Mouse (Mus musculus) limb, embryonic 15.5 days (tissue): ENCODE measurements around the gene Btf3. TPM values are rescaled to one million over a fixed set of nuclear protein-coding genes. Genes with fewer than 3 reads are reported as not detected.

Experiments used
- ATAC-seq: fragments of 200-750 bp; cut with Nextera tagmentation; 2 replicates; pipeline ENCODE4 v1.8.0; 2017; ENCODE audit warnings: low read depth, moderate TSS enrichment; ENCODE audit not compliant: insufficient number of reproducible peaks, low FRiP score, low TSS enrichment
- H3K27ac ChIP-seq: fragments of 300-500 bp; sonication (generic); 2 replicates; pipeline ENCODE4 v1.5.1; 2015; ENCODE audit warnings: moderate library complexity, mild to moderate bottlenecking, inconsistent platforms
- H3K27me3 ChIP-seq: fragments of 300-500 bp; sonication (generic); 2 replicates; pipeline ENCODE4 v1.6.1; 2015; ENCODE audit warnings: inconsistent platforms
- H3K36me3 ChIP-seq: fragments of 300-500 bp; sonication (generic); 2 replicates; pipeline ENCODE4 v1.6.1; 2015; ENCODE audit warnings: inconsistent platforms
- H3K4me1 ChIP-seq: fragments of 300-500 bp; sonication (generic); 2 replicates; pipeline ENCODE4 v1.6.1; 2015; ENCODE audit warnings: inconsistent platforms
- H3K4me2 ChIP-seq: fragments of 300-500 bp; sonication (generic); 2 replicates; pipeline ENCODE4 v1.6.1; 2015; ENCODE audit warnings: mild to moderate bottlenecking, inconsistent platforms
- H3K4me3 ChIP-seq: fragments of 300-500 bp; sonication (generic); 2 replicates; pipeline ENCODE4 v1.5.1; 2015; ENCODE audit warnings: mild to moderate bottlenecking, inconsistent platforms
- H3K9ac ChIP-seq: fragments of 300-500 bp; sonication (generic); 2 replicates; pipeline ENCODE4 v1.6.1; 2015; ENCODE audit warnings: inconsistent platforms
- H3K9me3 ChIP-seq: fragments of 300-500 bp; sonication (generic); 2 replicates; pipeline ENCODE4 v1.6.1; 2016; ENCODE audit warnings: inconsistent platforms
- WGBS: fragments of 180-500 bp; shearing (Covaris S2); methylation state at CpG from one replicate; pipeline ENCODE4 v1.1.7; 2015; 5-methylcytosine and 5-hydroxymethylcytosine counted together
- polyA plus RNA-seq: library from polyadenylated mRNA; unstranded; fragments of >200 nt; fragmentation: Nextera tagmentation; extraction: Ambion mirVana; gene quantifications from 2 replicates; pipeline ENCODE4 v1.2.1, GENCODE M21; 2015

Gene Btf3
- polyA plus RNA-seq, 1 experiment from 2014 or later: 660 TPM

DNA sequence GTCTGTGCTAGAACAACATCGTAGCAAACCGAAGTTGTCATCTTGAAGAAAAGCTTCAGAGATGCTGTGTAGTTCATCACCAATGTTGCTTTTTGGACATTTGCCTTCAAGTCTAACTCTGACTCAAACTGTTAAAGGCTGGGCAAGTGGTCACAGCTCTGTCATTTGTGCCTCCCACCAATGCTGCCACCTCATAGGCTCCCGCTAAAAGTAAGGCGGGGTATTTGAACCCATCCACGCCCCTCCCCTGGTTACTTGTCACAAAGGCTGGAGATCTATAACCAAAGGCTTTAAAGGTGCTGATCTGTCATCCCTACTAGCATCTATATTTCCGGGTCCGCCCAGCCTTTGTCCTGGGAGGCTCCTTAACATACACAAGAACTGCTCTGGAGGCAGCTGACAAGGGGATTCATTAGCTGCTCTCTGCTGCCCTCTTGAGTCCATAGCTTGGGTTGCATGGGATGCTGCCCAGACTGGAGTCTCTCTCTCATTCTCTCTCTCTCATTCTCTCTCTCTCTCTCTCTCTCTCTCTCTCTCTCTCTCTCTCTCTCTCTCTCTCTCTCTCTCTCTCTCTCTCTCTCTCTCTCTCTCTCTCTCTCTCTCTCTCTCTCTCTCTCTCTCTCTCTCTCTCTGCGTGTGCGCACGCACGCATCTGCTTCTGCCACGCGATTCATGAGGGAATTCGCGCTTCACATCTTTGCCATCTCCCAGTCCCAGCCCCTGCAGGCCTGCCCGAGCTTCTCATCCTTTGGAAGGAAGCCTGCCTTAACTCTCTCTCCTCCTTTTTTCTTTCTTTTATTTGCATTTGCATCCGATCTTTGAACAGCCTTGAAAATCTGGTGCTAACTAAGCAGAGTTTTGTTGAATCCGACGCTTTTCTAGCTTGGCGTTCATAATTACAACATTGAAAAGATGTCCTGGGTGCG is 17.7 kb downstream of the Btf3 start:
- Histone ChIP-seq H3K9me3 (no peaks in the 10 kb centered on the region), H3K4me3 (no peak overlapping the region), H3K4me1 (peaks cover 7% of the 10 kb centered on the region; the same call in 1 of the 2 replicates), H3K4me2 (peak overlapping the region; percentile 33; the same call in 1 of the 2 replicates), H3K27ac (no peak overlapping the region), H3K36me3 (no peaks in the 10 kb centered on the region), H3K27me3 (no peaks in the 10 kb centered on the region), H3K9ac (no peak overlapping the region)
- no peak for ATAC-seq
- WGBS: 50% methylated on average over 21 of the region's 21 CpGs

DNA sequence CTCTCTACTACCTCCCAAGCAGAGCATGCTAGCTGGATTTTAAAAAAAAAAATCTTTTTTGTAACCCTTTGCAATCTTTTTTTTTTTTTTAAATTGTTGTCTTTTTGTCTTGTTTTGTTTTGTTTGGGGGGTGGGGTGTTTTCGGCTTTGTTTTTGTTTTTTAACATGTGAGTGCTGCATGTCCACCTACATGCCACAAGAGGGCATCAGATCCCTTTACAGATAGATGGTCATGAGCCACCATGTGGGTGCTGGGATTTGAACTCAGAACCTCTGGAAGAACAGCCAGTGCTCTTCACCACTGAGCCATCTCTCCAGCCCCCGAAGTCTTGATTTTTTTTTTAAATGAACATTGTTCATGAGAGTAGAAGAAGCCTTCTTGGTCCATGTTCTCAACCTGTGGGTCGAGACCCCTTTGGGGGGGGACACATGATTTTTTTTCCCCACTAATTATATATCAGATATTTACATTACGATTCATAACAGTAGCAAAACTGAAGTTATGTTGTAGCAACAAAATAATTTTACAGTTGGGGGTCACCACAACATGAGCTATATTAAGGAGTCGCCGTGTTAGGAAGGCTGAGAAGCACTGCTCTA is 18.8 kb downstream of the Btf3 start:
- Histone ChIP-seq H3K27ac (no peak overlapping the region), H3K36me3 (no peaks in the 10 kb centered on the region), H3K4me3 (no peak overlapping the region), H3K27me3 (no peaks in the 10 kb centered on the region), H3K9me3 (no peaks in the 10 kb centered on the region), H3K9ac (no peak overlapping the region), H3K4me2 (no peak overlapping the region), H3K4me1 (peaks cover 7% of the 10 kb centered on the region; the same call in 1 of the 2 replicates)
- WGBS: 94% methylated on average over 6 of the region's 6 CpGs
- ATAC-seq: no peak

DNA sequence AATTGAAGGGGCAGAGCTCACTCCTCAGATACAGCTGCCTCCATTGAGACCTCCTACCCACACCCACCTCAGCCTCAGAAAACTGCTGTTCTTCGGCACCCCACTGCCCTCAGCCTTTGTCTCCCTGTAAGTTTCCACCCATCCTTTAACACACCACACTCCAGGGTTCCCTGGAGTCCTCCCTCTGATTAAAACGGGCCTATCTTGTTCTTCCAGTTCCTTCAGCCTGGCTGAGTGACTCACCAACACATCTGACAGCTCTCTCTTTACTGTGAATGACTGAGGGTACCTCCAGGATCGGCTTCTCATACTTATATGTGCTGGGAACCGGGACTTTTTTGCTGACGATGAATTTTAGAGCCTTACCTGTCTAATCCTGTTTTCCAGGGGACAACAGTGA is 20.7 kb downstream of the Btf3 start:
- WGBS: 49% methylated on average over 5 of the region's 5 CpGs
- Histone ChIP-seq H3K4me3 (no peak overlapping the region), H3K9me3 (no peaks in the 10 kb centered on the region), H3K36me3 (no peaks in the 10 kb centered on the region), H3K27ac (no peak overlapping the region), H3K27me3 (no peaks in the 10 kb centered on the region), H3K4me2 (no peak overlapping the region), H3K4me1 (peaks cover 7% of the 10 kb centered on the region; the same call in 1 of the 2 replicates), H3K9ac (no peak overlapping the region)
- ATAC-seq: no peak

DNA sequence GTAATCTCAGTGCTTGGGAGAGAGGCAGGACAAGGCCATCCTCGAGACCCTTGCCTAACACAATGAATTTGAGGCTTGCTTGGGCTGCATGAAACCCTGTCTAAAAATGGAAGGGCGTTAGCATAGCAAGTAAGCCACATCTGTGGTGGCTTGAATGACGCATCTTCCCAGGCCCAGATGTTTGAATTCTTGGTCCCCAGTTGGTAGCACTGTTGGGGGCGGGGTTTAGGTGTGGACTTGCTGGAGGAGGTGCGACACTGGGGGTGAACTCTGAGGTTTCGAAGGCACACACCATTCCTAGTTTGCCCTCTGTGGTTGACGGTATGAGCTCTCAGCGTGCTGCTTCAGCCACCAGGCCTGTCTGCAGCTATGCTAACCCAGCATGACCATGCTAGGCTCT is 25.1 kb downstream of the Btf3 start:
- H3K4me2 ChIP-seq: no peak overlapping the region
- H3K27me3 ChIP-seq: no peaks in the 10 kb centered on the region
- 77% methylated on average over 8 of the region's 8 CpGs for WGBS
- 0 out of 2 replicates have a peak, but pooled peaks cover 2% of the 10 kb centered on the region for H3K4me1 ChIP-seq
- no peaks in the 10 kb centered on the region for H3K9me3 ChIP-seq
- ATAC-seq: no peak
- no peak overlapping the region for H3K27ac ChIP-seq
- no peaks in the 10 kb centered on the region for H3K36me3 ChIP-seq
- H3K9ac ChIP-seq: no peak overlapping the region
- no peak overlapping the region for H3K4me3 ChIP-seq

DNA sequence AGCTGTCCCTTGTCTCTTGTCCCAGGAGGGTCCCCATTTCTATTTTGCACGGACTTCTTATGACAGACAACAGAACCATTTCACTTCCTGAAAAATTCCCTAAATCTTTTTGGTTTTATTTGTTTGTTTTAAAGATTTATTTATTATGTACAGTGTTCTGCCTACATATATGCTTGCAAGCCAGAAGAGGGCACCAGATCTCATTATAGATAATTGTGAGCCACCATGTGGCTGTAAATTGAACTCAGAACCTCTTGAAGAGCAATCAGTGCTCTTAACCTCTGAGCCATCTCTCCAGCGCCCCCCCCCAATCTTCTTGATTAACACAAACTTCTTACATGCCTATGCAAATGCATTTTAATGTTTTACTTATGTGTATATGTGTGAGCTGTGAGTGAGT is 26.1 kb downstream of the Btf3 start:
- 31% methylated on average over 2 of the region's 2 CpGs for WGBS
- Histone ChIP-seq H3K27me3 (no peaks in the 10 kb centered on the region), H3K4me3 (no peak overlapping the region), H3K9me3 (no peaks in the 10 kb centered on the region), H3K27ac (no peak overlapping the region), H3K4me2 (no peak overlapping the region), H3K4me1 (no peaks in the 10 kb centered on the region), H3K9ac (no peak overlapping the region), H3K36me3 (no peaks in the 10 kb centered on the region)
- ATAC-seq: no peak

DNA sequence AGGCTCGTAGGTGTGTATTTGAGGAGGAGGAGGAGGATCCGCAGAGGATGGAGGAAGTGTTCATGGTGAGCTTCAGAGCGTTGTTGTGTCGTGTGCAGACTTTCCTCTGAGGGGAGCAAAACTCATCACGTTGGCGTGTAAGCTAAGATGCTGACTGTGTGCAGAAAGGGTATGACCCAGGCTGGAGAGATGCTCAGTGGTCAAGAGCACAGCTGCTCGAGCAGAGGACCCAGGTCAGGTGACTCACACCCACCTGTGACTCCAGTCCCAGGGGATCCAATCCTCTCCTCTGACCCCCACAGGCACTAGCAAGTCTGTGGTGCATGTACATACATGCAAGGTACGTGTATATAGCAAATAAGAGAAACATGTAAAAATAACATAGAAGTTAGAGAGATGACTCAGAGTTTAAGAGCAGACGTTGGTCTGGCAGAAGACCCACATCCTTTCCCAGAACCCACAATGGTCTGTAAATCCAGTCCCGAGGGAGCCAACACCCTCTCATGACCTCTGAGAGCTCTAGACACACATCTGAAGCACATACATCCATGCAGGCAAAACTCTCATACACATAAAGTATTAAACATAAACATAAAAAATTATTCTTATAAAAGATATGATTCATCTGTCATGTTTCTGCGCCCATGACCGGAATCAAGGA is 35.7 kb downstream of the Btf3 start:
- no peak for ATAC-seq

DNA sequence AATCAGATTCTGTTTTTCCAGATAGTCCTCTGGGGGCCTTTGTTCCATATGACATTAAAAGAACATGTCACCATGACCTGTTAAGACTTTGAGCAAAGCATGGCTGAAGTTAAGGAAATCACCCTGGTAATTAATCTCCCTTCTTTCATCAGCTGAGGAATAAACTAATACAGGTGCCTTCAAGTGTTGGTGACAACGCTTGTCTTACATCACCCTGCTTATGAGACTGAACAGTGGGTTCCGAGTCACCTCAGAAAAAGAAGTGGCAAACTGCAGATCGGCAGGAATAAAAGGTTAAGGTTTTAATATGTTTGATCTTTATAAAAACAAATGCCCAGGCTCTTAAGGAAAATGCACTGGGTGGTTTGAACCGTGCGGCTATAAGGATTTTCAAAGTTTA is 37.1 kb downstream of the Btf3 start, which contains the start of gene Gm21976:
Gm21976 (plus strand) TSS at position 202 of the 400 bp plus-strand sequence.
- H3K4me3 ChIP-seq: no peak within 1 kb of the TSS
- no peak for ATAC-seq

More for the DNA sequence above, 35.7 kb downstream of the Btf3 start:
- Histone ChIP-seq H3K27ac (no peak overlapping the region), H3K4me3 (no peak overlapping the region), H3K36me3 (no peaks in the 10 kb centered on the region), H3K4me2 (no peak overlapping the region), H3K9ac (no peak overlapping the region), H3K9me3 (no peaks in the 10 kb centered on the region), H3K4me1 (no peaks in the 10 kb centered on the region), H3K27me3 (no peaks in the 10 kb centered on the region)
- 75% methylated on average over 12 of the region's 12 CpGs for WGBS

DNA sequence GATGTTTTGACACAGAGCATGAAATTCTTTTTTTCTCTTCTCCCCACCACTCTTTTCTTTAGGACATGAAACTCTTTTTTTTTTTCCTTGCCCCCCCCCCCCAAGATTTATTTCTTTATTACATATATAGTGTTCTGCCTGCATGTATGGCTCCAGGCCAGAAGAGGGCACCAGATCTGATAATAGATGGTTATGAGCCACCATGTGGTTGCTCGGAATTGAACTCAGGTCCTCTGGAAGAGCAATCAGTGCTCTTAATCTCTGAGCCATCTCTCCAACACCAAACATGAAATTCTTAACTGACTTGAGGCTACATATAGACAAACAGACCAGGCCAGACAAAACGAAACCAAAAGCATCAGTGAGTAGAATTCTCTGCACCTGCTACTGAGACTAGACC is 39.3 kb downstream of the Btf3 start:
- Histone ChIP-seq H3K27me3 (no peaks in the 10 kb centered on the region), H3K4me3 (no peak overlapping the region), H3K9me3 (no peaks in the 10 kb centered on the region), H3K9ac (no peak overlapping the region), H3K4me2 (no peak overlapping the region), H3K4me1 (no peaks in the 10 kb centered on the region), H3K36me3 (peaks cover 28% of the 10 kb centered on the region), H3K27ac (no peak overlapping the region)
- no peak for ATAC-seq
- WGBS: 88% methylated on average over 2 of the region's 2 CpGs

More for the DNA sequence above, 37.1 kb downstream of the Btf3 start, which contains the start of gene Gm21976:
- Histone ChIP-seq H3K4me1 (no peaks in the 10 kb centered on the region), H3K4me2 (no peak within 1 kb of the TSS), H3K27me3 (no peaks in the 10 kb centered on the region), H3K9me3 (no peaks in the 10 kb centered on the region), H3K36me3 (peaks cover 10% of the 10 kb centered on the region), H3K27ac (no peak within 1 kb of the TSS), H3K9ac (no peak within 1 kb of the TSS)
- 70% methylated on average over 5 of the region's 5 CpGs for WGBS

DNA sequence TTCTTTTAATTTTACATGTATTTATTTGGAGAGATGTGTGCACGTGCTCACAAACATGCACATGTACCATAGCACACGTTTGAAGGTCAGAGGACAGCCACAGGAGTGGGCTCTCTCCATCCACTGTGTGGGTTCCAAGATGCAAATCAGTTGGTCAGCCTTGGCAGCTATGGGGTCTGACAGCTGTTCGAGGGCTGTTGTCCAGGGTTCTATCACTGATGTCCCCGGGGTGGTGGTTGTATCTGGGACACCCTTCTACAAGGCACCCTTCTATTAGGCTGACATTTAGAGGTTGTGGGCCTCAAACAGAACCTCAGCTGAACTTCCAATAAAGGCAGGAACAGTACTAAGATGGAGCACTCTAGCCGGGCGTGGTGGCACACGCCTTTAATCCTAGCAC is 40.6 kb downstream of the Btf3 start:
- Histone ChIP-seq H3K9ac (no peak overlapping the region), H3K4me2 (no peak overlapping the region), H3K36me3 (peaks cover 40% of the 10 kb centered on the region), H3K27me3 (no peaks in the 10 kb centered on the region), H3K9me3 (no peaks in the 10 kb centered on the region), H3K4me3 (no peak overlapping the region), H3K4me1 (no peaks in the 10 kb centered on the region), H3K27ac (no peak overlapping the region)
- 87% methylated on average over 7 of the region's 7 CpGs for WGBS
- ATAC-seq: no peak

DNA sequence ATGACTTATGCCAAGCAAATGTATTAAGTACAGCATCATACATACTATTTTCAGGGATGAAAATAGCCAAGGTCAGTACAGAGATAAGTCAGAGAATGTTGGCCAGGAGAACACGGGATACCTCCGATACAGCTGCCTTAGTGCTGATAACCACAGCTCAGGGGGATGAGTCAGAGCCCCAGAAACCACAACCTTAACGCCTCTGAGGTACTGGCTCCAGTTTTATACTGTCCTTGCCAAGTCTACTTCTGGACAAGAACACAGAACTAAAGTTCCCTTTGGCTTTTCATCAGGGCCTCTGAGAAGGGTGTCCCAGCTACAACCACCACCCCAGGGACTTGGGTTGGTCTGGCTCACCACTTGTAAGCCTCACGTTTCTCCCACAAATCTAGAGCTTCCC is 41.2 kb downstream of the Btf3 start:
- Histone ChIP-seq H3K4me3 (no peak overlapping the region), H3K9me3 (no peaks in the 10 kb centered on the region), H3K4me2 (no peak overlapping the region), H3K4me1 (no peaks in the 10 kb centered on the region), H3K27ac (no peak overlapping the region), H3K27me3 (no peaks in the 10 kb centered on the region), H3K36me3 (peaks cover 45% of the 10 kb centered on the region), H3K9ac (no peak overlapping the region)
- no peak for ATAC-seq
- WGBS: 75% methylated on average over 4 of the region's 4 CpGs

DNA sequence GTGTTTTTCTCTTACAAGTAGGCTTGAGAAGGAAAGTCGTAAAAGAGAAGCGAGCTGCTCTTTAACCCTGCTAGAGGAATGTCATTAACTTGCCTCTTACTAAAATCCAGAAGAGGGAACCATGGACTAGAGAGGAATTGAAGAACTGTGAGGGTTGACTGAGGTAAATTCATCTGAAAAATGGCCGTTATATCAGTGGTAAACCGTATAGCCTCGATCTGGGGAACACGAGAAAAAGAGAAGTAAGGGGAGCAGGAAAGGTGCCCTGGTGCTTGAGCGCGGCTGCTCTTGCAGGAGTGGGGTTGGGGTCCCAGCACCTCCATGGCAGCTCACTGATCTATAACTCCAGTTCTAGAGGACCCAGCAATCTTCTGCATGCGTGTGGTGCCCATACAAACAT is 42.8 kb downstream of the Btf3 start:
- Histone ChIP-seq H3K9ac (no peak overlapping the region), H3K4me1 (no peaks in the 10 kb centered on the region), H3K9me3 (no peaks in the 10 kb centered on the region), H3K4me2 (no peak overlapping the region), H3K36me3 (peaks cover 54% of the 10 kb centered on the region), H3K27me3 (no peaks in the 10 kb centered on the region), H3K4me3 (no peak overlapping the region), H3K27ac (no peak overlapping the region)
- ATAC-seq: no peak
- 86% methylated on average over 9 of the region's 9 CpGs for WGBS

DNA sequence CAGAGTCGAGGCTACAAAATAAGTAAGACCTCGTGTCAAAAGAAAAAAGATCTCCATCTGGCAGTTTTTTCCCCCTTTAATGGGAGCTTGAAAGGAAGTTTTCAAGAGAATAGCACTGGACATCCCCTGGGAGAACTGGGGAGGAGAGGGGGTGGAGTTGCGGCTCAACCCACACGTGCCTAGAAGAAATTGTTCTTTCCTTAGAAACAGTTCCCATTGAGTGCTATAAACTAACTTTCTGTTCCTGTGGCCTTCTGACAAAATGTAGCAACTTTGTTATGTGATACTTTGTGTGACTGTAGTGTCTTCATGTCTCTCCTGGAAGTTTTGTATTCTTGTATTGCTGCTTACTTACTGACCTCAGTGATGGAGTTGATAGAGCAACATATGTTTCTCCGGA is 52.7 kb downstream of the Btf3 start:
- 37% methylated on average over 5 of the region's 5 CpGs for WGBS
- Histone ChIP-seq H3K9ac (no peak overlapping the region), H3K9me3 (no peaks in the 10 kb centered on the region), H3K27ac (no peak overlapping the region), H3K4me2 (peak overlapping the region; percentile 66), H3K4me3 (peak overlapping the region; percentile 73), H3K27me3 (no peaks in the 10 kb centered on the region), H3K4me1 (peaks cover 23% of the 10 kb centered on the region), H3K36me3 (peaks cover 28% of the 10 kb centered on the region)
- ATAC-seq: no peak
